Mouse (Mus musculus): ENCODE results near the gene Zfp598. TPM values are rescaled to one million over a fixed set of nuclear protein-coding genes. Genes with fewer than 3 reads are reported as not detected.
"Not testable (repeated sequence)": the region's sequence is repeated elsewhere in the genome, so short reads cannot be mapped to it uniquely, and the experiment has no call there.

Gene Zfp598
- polyA plus RNA-seq, 1 experiment: 34.6 TPM

DNA sequence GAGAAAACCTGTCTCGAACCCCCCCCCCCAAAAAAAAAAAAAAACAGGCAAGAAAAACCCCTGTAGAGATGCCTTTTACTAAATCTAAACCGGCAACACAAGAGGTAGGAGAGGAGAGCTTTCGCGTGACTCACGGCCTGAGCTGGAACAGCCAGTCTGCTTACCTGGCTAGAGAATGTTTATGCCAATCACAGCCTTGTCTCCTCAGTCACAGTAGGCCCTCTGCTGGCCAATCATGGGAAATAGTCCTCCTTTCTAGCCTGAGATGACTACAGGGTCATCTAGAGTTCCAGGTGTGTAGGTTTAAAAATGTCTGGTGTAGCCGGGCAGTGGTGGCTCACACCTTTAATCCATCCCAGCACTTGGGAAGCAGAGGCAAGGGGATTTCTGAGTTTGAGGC, 2.1 kb upstream of the Zfp598 start:
- peaks cover 37% of the 10 kb centered on the region for H3K79me2 ChIP-seq (ENCODE audit: control insufficient read depth, insufficient read depth)
- no peak overlapping the region for H3K4me3 ChIP-seq (ENCODE audit: insufficient read depth, poor library complexity, severe bottlenecking)
- H3K27me3 ChIP-seq (ENCODE audit: control insufficient read depth, insufficient read depth, insufficient read length): no peaks in the 10 kb centered on the region
- H3K36me3 ChIP-seq (ENCODE audit: control insufficient read depth, insufficient read depth): no peaks in the 10 kb centered on the region
- no peak overlapping the region for H3ac ChIP-seq (ENCODE audit: control insufficient read depth, insufficient read length, low read depth)
- TF ChIP-seq CTCF (IDR thresholded peaks at IDR 0.05; ENCODE audit: control insufficient read depth, insufficient read depth, insufficient read length): peak; percentile 26
- TF ChIP-seq MYOD1 (IDR thresholded peaks at IDR 0.05; ENCODE audit: control insufficient read depth, insufficient read length, low read depth): no peak
- peaks cover 25% of the 10 kb centered on the region for H3K79me3 ChIP-seq (ENCODE audit: low read depth)

GRCm38 (mm10) chr17:24669214-24669544, 308 bp upstream of the Zfp598 start:
- peaks cover 41% of the 10 kb centered on the region for H3K79me3 ChIP-seq (ENCODE audit: low read depth)

GRCm38 (mm10) chr17:24670246-24670844, 858 bp downstream of the Zfp598 start:
- TF ChIP-seq CTCF (IDR thresholded peaks at IDR 0.05; ENCODE audit: control insufficient read depth, insufficient read depth, insufficient read length): no peak
- no peak for TF ChIP-seq MYOD1 (IDR thresholded peaks at IDR 0.05; ENCODE audit: control insufficient read depth, insufficient read length, low read depth)
- H3K27me3 ChIP-seq (ENCODE audit: control insufficient read depth, insufficient read depth, insufficient read length): no peaks in the 10 kb centered on the region
- peaks cover 65% of the 10 kb centered on the region for H3K79me2 ChIP-seq (ENCODE audit: control insufficient read depth, insufficient read depth)
- peak overlapping the region; percentile 91 for H3K4me3 ChIP-seq (ENCODE audit: insufficient read depth, poor library complexity, severe bottlenecking)
- H3ac ChIP-seq (ENCODE audit: control insufficient read depth, insufficient read length, low read depth): peak overlapping the region; percentile 96
- H3K79me3 ChIP-seq (ENCODE audit: low read depth): peaks cover 46% of the 10 kb centered on the region
- no peaks in the 10 kb centered on the region for H3K36me3 ChIP-seq (ENCODE audit: control insufficient read depth, insufficient read depth)

More at GRCm38 (mm10) chr17:24669214-24669544, 308 bp upstream of the Zfp598 start:
- not testable (repeated sequence) for H3K36me3 ChIP-seq (ENCODE audit: control insufficient read depth, insufficient read depth); H3K27me3 ChIP-seq (ENCODE audit: control insufficient read depth, insufficient read depth, insufficient read length)
- Histone ChIP-seq H3K79me2 (ENCODE audit: control insufficient read depth, insufficient read depth) (peaks cover 54% of the 10 kb centered on the region), H3ac (ENCODE audit: control insufficient read depth, insufficient read length, low read depth) (peak overlapping the region; percentile 60), H3K4me3 (ENCODE audit: insufficient read depth, poor library complexity, severe bottlenecking) (peak overlapping the region; percentile 91)

- Histone ChIP-seq H3K79me2 (ENCODE audit: control insufficient read depth, insufficient read depth) (peaks cover 75% of the 10 kb centered on the region), H3K36me3 (ENCODE audit: control insufficient read depth, insufficient read depth) (no peaks in the 10 kb centered on the region), H3ac (ENCODE audit: control insufficient read depth, insufficient read length, low read depth) (no peak overlapping the region), H3K27me3 (ENCODE audit: control insufficient read depth, insufficient read depth, insufficient read length) (no peaks in the 10 kb centered on the region), H3K79me3 (ENCODE audit: low read depth) (peaks cover 47% of the 10 kb centered on the region), H3K4me3 (ENCODE audit: insufficient read depth, poor library complexity, severe bottlenecking) (no peak overlapping the region)
- TF ChIP-seq MYOG (IDR thresholded peaks at IDR 0.05; ENCODE audit: control insufficient read depth, extremely low read depth, insufficient read length) (no peak), CEBPB (IDR thresholded peaks at IDR 0.05; ENCODE audit: low read depth) (no peak), MAX (IDR thresholded peaks at IDR 0.05) (no peak), CTCF (IDR thresholded peaks at IDR 0.05; ENCODE audit: control insufficient read depth, insufficient read depth, insufficient read length) (no peak), USF1 (IDR thresholded peaks at IDR 0.05; ENCODE audit: low read depth) (no peak), FOSL1 (IDR thresholded peaks at IDR 0.05; ENCODE audit: insufficient read depth, low read length, poor library complexity, severe bottlenecking) (no peak), MYOD1 (IDR thresholded peaks at IDR 0.05; ENCODE audit: control insufficient read depth, insufficient read length, low read depth) (no peak)
Measured at GRCm38 (mm10) chr17:24671346-24671745, 1.9 kb downstream of the Zfp598 start.

- peak overlapping the region; percentile 52 for H3ac ChIP-seq (ENCODE audit: control insufficient read depth, insufficient read length, low read depth)
- H3K27me3 ChIP-seq (ENCODE audit: control insufficient read depth, insufficient read depth, insufficient read length): no peaks in the 10 kb centered on the region
- H3K79me2 ChIP-seq (ENCODE audit: control insufficient read depth, insufficient read depth): peaks cover 82% of the 10 kb centered on the region
- TF ChIP-seq MYOD1 (IDR thresholded peaks at IDR 0.05; ENCODE audit: control insufficient read depth, insufficient read length, low read depth) (no peak), MYOG (IDR thresholded peaks at IDR 0.05; ENCODE audit: control insufficient read depth, extremely low read depth, insufficient read length) (no peak), CEBPB (IDR thresholded peaks at IDR 0.05; ENCODE audit: low read depth) (peak; percentile 88), FOSL1 (IDR thresholded peaks at IDR 0.05; ENCODE audit: insufficient read depth, low read length, poor library complexity, severe bottlenecking) (no peak), USF1 (IDR thresholded peaks at IDR 0.05; ENCODE audit: low read depth) (no peak), CTCF (IDR thresholded peaks at IDR 0.05; ENCODE audit: control insufficient read depth, insufficient read depth, insufficient read length) (no peak)
- peaks cover 5% of the 10 kb centered on the region for H3K36me3 ChIP-seq (ENCODE audit: control insufficient read depth, insufficient read depth)
- peaks cover 47% of the 10 kb centered on the region for H3K79me3 ChIP-seq (ENCODE audit: low read depth)
- H3K4me3 ChIP-seq (ENCODE audit: insufficient read depth, poor library complexity, severe bottlenecking): peak overlapping the region; percentile 11
Measured at GRCm38 (mm10) chr17:24672141-24672540, 2.7 kb downstream of the Zfp598 start.

DNA sequence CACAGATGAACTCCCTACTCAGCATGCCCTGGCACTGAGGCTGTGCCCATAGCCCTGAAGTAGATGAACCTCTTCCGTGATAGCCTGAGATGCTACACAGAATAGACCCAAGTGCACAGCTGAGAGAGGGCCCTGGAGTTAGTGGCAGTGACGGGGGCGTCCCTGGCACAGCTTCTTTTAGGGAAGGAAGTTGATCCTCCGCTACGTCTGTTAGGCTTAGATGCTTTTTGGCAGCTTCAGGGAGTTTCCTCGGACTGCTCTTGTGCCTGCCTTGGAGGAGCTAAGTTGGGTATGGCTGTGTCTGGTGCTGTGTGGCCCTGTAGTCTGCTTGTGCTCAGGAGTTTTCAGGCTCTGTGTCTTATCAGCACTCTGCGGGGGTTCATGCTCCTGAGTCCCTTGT, 4.8 kb downstream of the Zfp598 start:
- no peaks in the 10 kb centered on the region for H3K27me3 ChIP-seq (ENCODE audit: control insufficient read depth, insufficient read depth, insufficient read length)
- peaks cover 77% of the 10 kb centered on the region for H3K79me2 ChIP-seq (ENCODE audit: control insufficient read depth, insufficient read depth)
- TF ChIP-seq CEBPB (IDR thresholded peaks at IDR 0.05; ENCODE audit: low read depth): no peak
- no peak overlapping the region for H3ac ChIP-seq (ENCODE audit: control insufficient read depth, insufficient read length, low read depth)
- H3K4me3 ChIP-seq (ENCODE audit: insufficient read depth, poor library complexity, severe bottlenecking): no peak overlapping the region
- H3K79me3 ChIP-seq (ENCODE audit: low read depth): peaks cover 47% of the 10 kb centered on the region
- H3K36me3 ChIP-seq (ENCODE audit: control insufficient read depth, insufficient read depth): peaks cover 15% of the 10 kb centered on the region

DNA sequence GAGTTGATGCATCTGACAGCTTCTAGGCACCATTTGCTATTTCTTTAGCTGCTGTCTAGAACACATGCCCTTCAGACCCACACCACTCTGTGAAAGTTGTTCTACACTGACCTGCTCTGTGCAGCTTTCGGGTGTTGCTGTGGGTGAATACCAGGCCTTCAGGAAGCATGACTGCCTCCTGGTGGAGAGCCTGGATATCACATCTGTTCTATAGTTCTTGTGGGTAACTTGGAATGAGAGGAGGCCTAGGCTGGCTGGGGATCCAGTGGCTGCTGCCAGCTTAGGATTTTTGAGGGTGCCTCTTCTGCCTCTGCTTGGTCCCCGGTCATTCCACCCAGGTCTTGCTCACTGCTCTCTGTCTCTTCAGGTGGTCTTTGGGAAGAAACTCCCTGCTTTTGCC, 6.7 kb downstream of the Zfp598 start:
- peaks cover 60% of the 10 kb centered on the region for H3K79me2 ChIP-seq (ENCODE audit: control insufficient read depth, insufficient read depth)
- no peak overlapping the region for H3ac ChIP-seq (ENCODE audit: control insufficient read depth, insufficient read length, low read depth)
- H3K36me3 ChIP-seq (ENCODE audit: control insufficient read depth, insufficient read depth): peaks cover 20% of the 10 kb centered on the region
- no peak overlapping the region for H3K4me3 ChIP-seq (ENCODE audit: insufficient read depth, poor library complexity, severe bottlenecking)
- peaks cover 33% of the 10 kb centered on the region for H3K79me3 ChIP-seq (ENCODE audit: low read depth)
- TF ChIP-seq FOSL1 (IDR thresholded peaks at IDR 0.05; ENCODE audit: insufficient read depth, low read length, poor library complexity, severe bottlenecking): no peak
- TF ChIP-seq MYOD1 (IDR thresholded peaks at IDR 0.05; ENCODE audit: control insufficient read depth, insufficient read length, low read depth): no peak
- TF ChIP-seq CTCF (IDR thresholded peaks at IDR 0.05; ENCODE audit: control insufficient read depth, insufficient read depth, insufficient read length): no peak
- no peak for TF ChIP-seq MAX (IDR thresholded peaks at IDR 0.05)
- TF ChIP-seq MYOG (IDR thresholded peaks at IDR 0.05; ENCODE audit: control insufficient read depth, extremely low read depth, insufficient read length): no peak
- no peak for TF ChIP-seq USF1 (IDR thresholded peaks at IDR 0.05; ENCODE audit: low read depth)
- TF ChIP-seq CEBPB (IDR thresholded peaks at IDR 0.05; ENCODE audit: low read depth): no peak
- no peaks in the 10 kb centered on the region for H3K27me3 ChIP-seq (ENCODE audit: control insufficient read depth, insufficient read depth, insufficient read length)

Data from C2C12 (cell line).